In genomic region chr1:185253140-185253892, GRCm38 (mm10) we compare ENCODE assay signal across 8 mouse cellular contexts. TPM values are rescaled to one million over a fixed set of nuclear protein-coding genes. Genes with fewer than 3 reads are reported as not detected.
DNase-seq lines count a peak whose midpoint lies in the region; ATAC-seq and TF ChIP-seq lines count a peak whose summit lies in the region.

No protein-coding gene starts in this region.

- H3K9ac ChIP-seq in liver, postnatal 0 days (replicated peaks), result no peak overlapping the region
- no peak overlapping the region for H3K9ac ChIP-seq in liver, embryonic 12.5 days
- no peak overlapping the region for H3K9ac ChIP-seq in hindbrain, postnatal 0 days (replicated peaks; ENCODE audit: low read length)
- no peak overlapping the region for H3K9ac ChIP-seq in lung, embryonic 16.5 days (ENCODE audit: low read length)

- peaks cover 6% of the 10 kb centered on the region for H3K4me1 ChIP-seq in liver, postnatal 0 days (ENCODE audit: insufficient read depth)
- no peaks in the 10 kb centered on the region; the same call in 1 of the 2 replicates for H3K4me1 ChIP-seq in liver, embryonic 12.5 days
- no peaks in the 10 kb centered on the region for H3K4me1 ChIP-seq in hindbrain, postnatal 0 days (ENCODE audit: insufficient read depth, low read length)
- H3K4me1 ChIP-seq in lung, embryonic 16.5 days (replicated peaks; ENCODE audit: control insufficient read depth, insufficient read depth, low read length), result peaks cover 15% of the 10 kb centered on the region
- no peaks in the 10 kb centered on the region for H3K4me1 ChIP-seq in limb, embryonic 10.5 days

- ATAC-seq in liver, postnatal 0 days, result peak; percentile 59; the same call in 1 of the 2 replicates
- ATAC-seq in liver, embryonic 12.5 days, result no peak
- peak; percentile 59; the same call in 1 of the 2 replicates for ATAC-seq in hindbrain, postnatal 0 days
- peak; percentile 45; the same call in 1 of the 2 replicates for ATAC-seq in lung, embryonic 16.5 days (ENCODE audit: low read depth)
- no peak for ATAC-seq in erythroid progenitor cell, adult 5-6 weeks (replicated peaks; ENCODE audit: low FRiP score, poor library complexity, severe bottlenecking)

- H3K27ac ChIP-seq in liver, postnatal 0 days (ENCODE audit: low read depth), result peak overlapping the region; percentile 55
- no peak overlapping the region for H3K27ac ChIP-seq in liver, embryonic 12.5 days
- H3K27ac ChIP-seq in hindbrain, postnatal 0 days, result peak overlapping the region; percentile 17; the same call in 1 of the 2 replicates
- no peak overlapping the region for H3K27ac ChIP-seq in lung, embryonic 16.5 days (ENCODE audit: low read length)
- no peak overlapping the region for H3K27ac ChIP-seq in limb, embryonic 10.5 days

- no peak overlapping the region for H3K4me3 ChIP-seq in liver, postnatal 0 days (ENCODE audit: low read depth, low read length)
- no peak overlapping the region for H3K4me3 ChIP-seq in liver, embryonic 12.5 days
- H3K4me3 ChIP-seq in hindbrain, postnatal 0 days (ENCODE audit: low read length), result no peak overlapping the region
- H3K4me3 ChIP-seq in lung, embryonic 16.5 days (ENCODE audit: low read length), result no peak overlapping the region
- no peak overlapping the region for H3K4me3 ChIP-seq in limb, embryonic 10.5 days

- TF ChIP-seq EP300 in liver, postnatal 0 days (IDR thresholded peaks at IDR 0.05; ENCODE audit: low read depth), result no peak

- 58% methylated on average over 12 of the region's 12 CpGs for WGBS in liver, postnatal 0 days (ENCODE audit: insufficient replicate concordance)
- 72% methylated on average over 12 of the region's 12 CpGs for WGBS in liver, embryonic 12.5 days (ENCODE audit: insufficient replicate concordance)
- WGBS in hindbrain, postnatal 0 days, result 36% methylated on average over 12 of the region's 12 CpGs
- WGBS in lung, embryonic 16.5 days, result 46% methylated on average over 12 of the region's 12 CpGs
- WGBS in limb, embryonic 10.5 days, result 87% methylated on average over 12 of the region's 12 CpGs

- peaks cover 53% of the 10 kb centered on the region for H3K36me3 ChIP-seq in liver, postnatal 0 days (replicated peaks; ENCODE audit: insufficient read depth, low read length)
- peaks cover 79% of the 10 kb centered on the region for H3K36me3 ChIP-seq in liver, embryonic 12.5 days
- peaks cover 40% of the 10 kb centered on the region for H3K36me3 ChIP-seq in hindbrain, postnatal 0 days (ENCODE audit: insufficient read depth, low read length)
- peaks cover 15% of the 10 kb centered on the region for H3K36me3 ChIP-seq in lung, embryonic 16.5 days (ENCODE audit: control insufficient read depth, insufficient read depth, low read length)
- H3K36me3 ChIP-seq in limb, embryonic 10.5 days, result peaks cover 70% of the 10 kb centered on the region

- no peaks in the 10 kb centered on the region for H3K9me3 ChIP-seq in liver, postnatal 0 days (ENCODE audit: low read length)
- H3K9me3 ChIP-seq in liver, embryonic 12.5 days (replicated peaks), result no peaks in the 10 kb centered on the region
- H3K9me3 ChIP-seq in hindbrain, postnatal 0 days (ENCODE audit: low read length), result no peaks in the 10 kb centered on the region
- no peaks in the 10 kb centered on the region for H3K9me3 ChIP-seq in lung, embryonic 16.5 days (ENCODE audit: control insufficient read depth, low read length)
- no peaks in the 10 kb centered on the region for H3K9me3 ChIP-seq in limb, embryonic 10.5 days (replicated peaks)

- DNase-seq in liver, postnatal 0 days, result peak; percentile 39
- peak; percentile 49 to 55 for DNase-seq in cerebellum, postnatal 10 days
- peak; percentile 76 for DNase-seq in hindbrain, postnatal 0 days (ENCODE audit: low spot score)
- DNase-seq in spleen, adult 18-20 months, result no peak
- DNase-seq in limb, embryonic 10.5 days (ENCODE audit: low spot score), result no peak

- no peak overlapping the region for H3K4me2 ChIP-seq in liver, postnatal 0 days (ENCODE audit: low read depth, low read length)
- H3K4me2 ChIP-seq in liver, embryonic 12.5 days, result no peak overlapping the region
- no peak overlapping the region for H3K4me2 ChIP-seq in hindbrain, postnatal 0 days (ENCODE audit: low read depth, low read length)
- no peak overlapping the region for H3K4me2 ChIP-seq in lung, embryonic 16.5 days (ENCODE audit: low read depth, low read length)

- H3K27me3 ChIP-seq in liver, postnatal 0 days (ENCODE audit: insufficient read depth, low read length), result no peaks in the 10 kb centered on the region
- H3K27me3 ChIP-seq in liver, embryonic 12.5 days (replicated peaks), result no peaks in the 10 kb centered on the region
- no peaks in the 10 kb centered on the region for H3K27me3 ChIP-seq in hindbrain, postnatal 0 days (ENCODE audit: insufficient read depth, low read length)
- no peaks in the 10 kb centered on the region for H3K27me3 ChIP-seq in lung, embryonic 16.5 days (ENCODE audit: control insufficient read depth, insufficient read depth, low read depth, low read length)
- no peaks in the 10 kb centered on the region for H3K27me3 ChIP-seq in limb, embryonic 10.5 days (ENCODE audit: low read depth, poor library complexity, severe bottlenecking)

- no peak for TF ChIP-seq CTCF in liver, postnatal 0 days (IDR thresholded peaks at IDR 0.05; ENCODE audit: low read depth)
- no peak for TF ChIP-seq CTCF in hindbrain, postnatal 0 days (IDR thresholded peaks at IDR 0.05; ENCODE audit: low read depth)

RNA-seq across cellular contexts. Expression of gene Rab3gap2, which starts 49.4 kb away (rescaled TPM):
- polyA plus RNA-seq in liver, postnatal 0 days (2015; fragmentation: Nextera tagmentation; extraction: Ambion mirVana), result 6.0 and 7.3 TPM in 2 replicates
- 18.4 and 19.3 TPM in 2 replicates for polyA plus RNA-seq in liver, embryonic 12.5 days (2016; fragmentation: Nextera tagmentation; extraction: Ambion mirVana)
- total RNA-seq in hindbrain, postnatal 0 days (2014; rRNA removed), result 31.7 and 34.4 TPM in 2 replicates
- polyA plus RNA-seq in hindbrain, postnatal 0 days (2015; fragmentation: Nextera tagmentation; extraction: Ambion mirVana), result 19.3 and 19.7 TPM in 2 replicates
- polyA plus RNA-seq in lung, embryonic 16.5 days (2015; fragmentation: Nextera tagmentation; extraction: Ambion mirVana), result 20.1 and 20.4 TPM in 2 replicates
- total RNA-seq in erythroid progenitor cell, adult 5-6 weeks (2015; ENCODE audit: low replicate concordance), result 7.9 and 15.5 TPM in 2 replicates
- total RNA-seq in erythroid progenitor cell, adult 5-6 weeks (2017; ENCODE audit: low replicate concordance), result 11.8 and 15.1 TPM in 2 replicates
- 17.7 and 20.6 TPM in 2 replicates for polyA plus RNA-seq in limb, embryonic 10.5 days (2016; fragmentation: Nextera tagmentation; extraction: Ambion mirVana)

Comparison
In these comparisons a context has a peak if more than half of its experiments do, and no peak if none do; other contexts are left out.
1. ATAC-seq: peak in liver, postnatal 0 days (single experiment), hindbrain, postnatal 0 days (single experiment) and lung, embryonic 16.5 days (single experiment); none in liver, embryonic 12.5 days (single experiment) and erythroid progenitor cell, adult 5-6 weeks (single experiment).
2. H3K27ac ChIP-seq: peak in liver, postnatal 0 days (single experiment) and hindbrain, postnatal 0 days (single experiment); none in liver, embryonic 12.5 days (single experiment), lung, embryonic 16.5 days (single experiment) and limb, embryonic 10.5 days (single experiment).
3. DNase-seq: peak in liver, postnatal 0 days (single experiment), cerebellum, postnatal 10 days (2 of 2) and hindbrain, postnatal 0 days (single experiment); none in spleen, adult 18-20 months (0 of 2) and limb, embryonic 10.5 days (single experiment).